Mouse (Mus musculus): Measurements from ENCODE around the gene Pard3. TPM values are rescaled to one million over a fixed set of nuclear protein-coding genes. Genes with fewer than 3 reads are reported as not detected.

Gene Pard3
- polyA plus RNA-seq, 1 experiment from 2014 or later: 22.7 TPM

- ATAC-seq (ENCODE audit: low read depth): no peak
- 94% methylated on average over 6 of the region's 6 CpGs for WGBS
Measured at GRCm38 (mm10) chr8:127449066-127449840, 385.6 kb downstream of the Pard3 start.

DNA sequence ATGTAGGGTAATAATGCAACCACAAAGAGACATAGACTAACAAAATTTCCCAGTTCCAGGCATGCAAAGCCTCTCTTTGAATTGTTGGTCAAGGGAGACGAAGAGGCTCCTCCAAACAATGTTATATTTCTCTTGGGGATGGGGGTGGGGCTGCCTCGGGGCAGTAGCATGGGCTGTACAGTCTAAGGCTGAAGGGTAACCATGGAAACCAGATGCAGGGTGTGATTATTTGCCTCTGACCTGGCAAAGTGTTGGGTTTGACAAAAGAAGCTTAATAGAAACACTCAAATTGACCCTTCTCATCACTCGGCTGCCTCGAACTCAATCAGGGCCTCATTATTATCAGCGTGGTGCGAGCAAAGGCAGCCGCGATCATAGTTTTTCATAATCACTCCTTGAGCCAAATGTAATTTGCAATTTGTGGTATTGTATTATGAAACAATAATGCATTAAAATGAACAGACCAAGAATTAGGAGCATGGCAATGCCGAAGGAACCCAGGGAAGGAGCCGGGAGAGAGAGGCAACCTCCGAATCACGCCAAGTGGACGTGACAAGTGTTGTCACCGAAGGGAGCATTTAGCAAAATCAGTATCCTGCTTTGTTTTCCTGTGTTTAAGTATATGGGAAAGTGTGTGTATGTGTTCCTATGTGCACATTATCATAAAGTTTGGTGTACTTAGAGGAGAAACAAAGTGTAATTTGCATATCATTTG, 387.4 kb downstream of the Pard3 start:
- ATAC-seq (ENCODE audit: low read depth): no peak
- Histone ChIP-seq H3K4me2 (ENCODE audit: low read depth, low read length) (no peak overlapping the region), H3K27ac (ENCODE audit: low read depth, low read length) (no peak overlapping the region), H3K36me3 (ENCODE audit: control insufficient read depth, insufficient read depth, low read length) (no peaks in the 10 kb centered on the region), H3K27me3 (ENCODE audit: control insufficient read depth, insufficient read depth, low read length) (no peaks in the 10 kb centered on the region), H3K4me1 (ENCODE audit: control insufficient read depth, insufficient read depth, low read length) (peaks cover 7% of the 10 kb centered on the region; the same call in 1 of the 2 replicates), H3K9ac (replicated peaks; ENCODE audit: low read depth, low read length) (no peak overlapping the region), H3K9me3 (ENCODE audit: control insufficient read depth, low read length) (no peaks in the 10 kb centered on the region), H3K4me3 (ENCODE audit: low read depth, low read length) (no peak overlapping the region)
- WGBS: 28% methylated on average over 14 of the region's 14 CpGs

More at GRCm38 (mm10) chr8:127449066-127449840, 385.6 kb downstream of the Pard3 start:
- Histone ChIP-seq H3K4me3 (ENCODE audit: low read depth, low read length) (no peak overlapping the region), H3K4me2 (ENCODE audit: low read depth, low read length) (no peak overlapping the region), H3K27me3 (ENCODE audit: control insufficient read depth, insufficient read depth, low read length) (no peaks in the 10 kb centered on the region), H3K9ac (replicated peaks; ENCODE audit: low read depth, low read length) (no peak overlapping the region), H3K36me3 (ENCODE audit: control insufficient read depth, insufficient read depth, low read length) (no peaks in the 10 kb centered on the region), H3K27ac (ENCODE audit: low read depth, low read length) (no peak overlapping the region), H3K9me3 (ENCODE audit: control insufficient read depth, low read length) (no peaks in the 10 kb centered on the region), H3K4me1 (ENCODE audit: control insufficient read depth, insufficient read depth, low read length) (peaks cover 7% of the 10 kb centered on the region; the same call in 1 of the 2 replicates)

DNA sequence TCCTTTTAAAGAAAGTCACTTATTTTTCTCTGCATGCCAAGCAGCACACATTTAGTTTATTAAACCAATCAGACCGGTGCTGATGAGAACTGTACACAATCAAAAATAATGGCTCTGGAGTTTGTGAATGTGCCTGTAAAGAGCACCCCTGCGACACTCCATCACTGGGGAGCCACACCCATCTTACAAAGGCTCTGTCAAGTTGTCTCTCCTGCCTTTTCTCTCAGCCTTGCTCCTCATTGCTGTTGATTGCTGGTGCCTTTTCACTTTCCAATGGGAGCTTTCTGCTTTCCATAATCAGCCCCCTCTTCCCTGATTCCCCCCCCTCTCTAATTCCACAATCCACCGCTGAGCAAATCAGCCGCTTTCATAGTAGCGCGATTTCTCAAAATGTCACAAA, 388.7 kb downstream of the Pard3 start:
- H3K27ac ChIP-seq (ENCODE audit: low read depth, low read length): no peak overlapping the region
- H3K4me2 ChIP-seq (ENCODE audit: low read depth, low read length): no peak overlapping the region
- no peak overlapping the region for H3K9ac ChIP-seq (replicated peaks; ENCODE audit: low read depth, low read length)
- no peak for ATAC-seq (ENCODE audit: low read depth)
- no peak overlapping the region for H3K4me3 ChIP-seq (ENCODE audit: low read depth, low read length)
- peaks cover 7% of the 10 kb centered on the region; the same call in 1 of the 2 replicates for H3K4me1 ChIP-seq (ENCODE audit: control insufficient read depth, insufficient read depth, low read length)
- no peaks in the 10 kb centered on the region for H3K36me3 ChIP-seq (ENCODE audit: control insufficient read depth, insufficient read depth, low read length)
- no peaks in the 10 kb centered on the region for H3K27me3 ChIP-seq (ENCODE audit: control insufficient read depth, insufficient read depth, low read length)
- no peaks in the 10 kb centered on the region for H3K9me3 ChIP-seq (ENCODE audit: control insufficient read depth, low read length)
- 64% methylated on average over 6 of the region's 6 CpGs for WGBS

GRCm38 (mm10) chr8:127457901-127458300, 394.2 kb downstream of the Pard3 start:
- WGBS: 65% methylated on average over 3 of the region's 3 CpGs
- Histone ChIP-seq H3K4me2 (ENCODE audit: low read depth, low read length) (no peak overlapping the region), H3K27ac (ENCODE audit: low read depth, low read length) (no peak overlapping the region), H3K4me3 (ENCODE audit: low read depth, low read length) (no peak overlapping the region), H3K9ac (replicated peaks; ENCODE audit: low read depth, low read length) (no peak overlapping the region), H3K36me3 (ENCODE audit: control insufficient read depth, insufficient read depth, low read length) (no peaks in the 10 kb centered on the region), H3K4me1 (ENCODE audit: control insufficient read depth, insufficient read depth, low read length) (no peaks in the 10 kb centered on the region), H3K27me3 (ENCODE audit: control insufficient read depth, insufficient read depth, low read length) (no peaks in the 10 kb centered on the region), H3K9me3 (ENCODE audit: control insufficient read depth, low read length) (no peaks in the 10 kb centered on the region)
- ATAC-seq (ENCODE audit: low read depth): no peak

GRCm38 (mm10) chr8:127461173-127461572, 397.5 kb downstream of the Pard3 start:
- no peak overlapping the region for H3K27ac ChIP-seq (ENCODE audit: low read depth, low read length)
- H3K4me3 ChIP-seq (ENCODE audit: low read depth, low read length): no peak overlapping the region
- no peak for ATAC-seq (ENCODE audit: low read depth)
- no peak overlapping the region for H3K4me2 ChIP-seq (ENCODE audit: low read depth, low read length)
- H3K9me3 ChIP-seq (ENCODE audit: control insufficient read depth, low read length): no peaks in the 10 kb centered on the region
- WGBS: 89% methylated on average over 3 of the region's 3 CpGs
- no peaks in the 10 kb centered on the region for H3K36me3 ChIP-seq (ENCODE audit: control insufficient read depth, insufficient read depth, low read length)
- H3K4me1 ChIP-seq (ENCODE audit: control insufficient read depth, insufficient read depth, low read length): no peaks in the 10 kb centered on the region
- no peaks in the 10 kb centered on the region for H3K27me3 ChIP-seq (ENCODE audit: control insufficient read depth, insufficient read depth, low read length)
- H3K9ac ChIP-seq (replicated peaks; ENCODE audit: low read depth, low read length): no peak overlapping the region

DNA sequence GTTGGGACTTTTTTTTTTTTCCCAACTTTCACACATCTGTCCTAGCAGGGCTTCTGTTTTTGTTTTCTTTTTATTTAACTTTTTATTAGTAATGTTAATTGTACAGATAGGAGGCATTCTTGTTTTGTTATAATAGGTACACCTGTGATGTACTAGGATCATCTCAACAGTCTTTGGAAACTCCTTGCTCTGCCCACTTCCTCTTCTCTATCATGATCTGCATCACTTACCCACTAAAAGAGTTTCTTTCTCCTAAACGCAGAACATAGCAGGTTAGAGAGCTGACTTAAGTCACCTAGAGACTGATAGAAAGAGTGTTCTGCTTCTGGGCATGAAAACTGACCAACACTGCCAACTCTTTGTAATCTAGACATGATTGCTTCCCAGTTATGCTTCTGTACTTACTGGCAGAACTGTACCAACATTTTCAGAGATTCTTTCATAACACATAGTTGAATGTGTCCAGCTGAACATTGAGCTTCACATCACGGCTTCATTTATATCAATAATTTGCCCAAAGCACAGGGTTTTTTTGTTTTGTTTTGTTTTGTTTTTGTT, 398.8 kb downstream of the Pard3 start:
- H3K4me3 ChIP-seq (ENCODE audit: low read depth, low read length): no peak overlapping the region
- 92% methylated on average over 2 of the region's 2 CpGs for WGBS
- H3K4me2 ChIP-seq (ENCODE audit: low read depth, low read length): no peak overlapping the region
- H3K9me3 ChIP-seq (ENCODE audit: control insufficient read depth, low read length): no peaks in the 10 kb centered on the region
- no peaks in the 10 kb centered on the region for H3K27me3 ChIP-seq (ENCODE audit: control insufficient read depth, insufficient read depth, low read length)
- H3K9ac ChIP-seq (replicated peaks; ENCODE audit: low read depth, low read length): no peak overlapping the region
- H3K27ac ChIP-seq (ENCODE audit: low read depth, low read length): no peak overlapping the region
- H3K4me1 ChIP-seq (ENCODE audit: control insufficient read depth, insufficient read depth, low read length): no peaks in the 10 kb centered on the region
- H3K36me3 ChIP-seq (ENCODE audit: control insufficient read depth, insufficient read depth, low read length): no peaks in the 10 kb centered on the region
- no peak for ATAC-seq (ENCODE audit: low read depth)

- no peak for ATAC-seq (ENCODE audit: low read depth)
- 96% methylated on average over 1 of the region's 1 CpGs for WGBS
- no peaks in the 10 kb centered on the region for H3K27me3 ChIP-seq (ENCODE audit: control insufficient read depth, insufficient read depth, low read length)
- H3K27ac ChIP-seq (ENCODE audit: low read depth, low read length): no peak overlapping the region
- no peaks in the 10 kb centered on the region for H3K36me3 ChIP-seq (ENCODE audit: control insufficient read depth, insufficient read depth, low read length)
- no peaks in the 10 kb centered on the region for H3K4me1 ChIP-seq (ENCODE audit: control insufficient read depth, insufficient read depth, low read length)
- H3K9me3 ChIP-seq (ENCODE audit: control insufficient read depth, low read length): no peaks in the 10 kb centered on the region
- H3K4me3 ChIP-seq (ENCODE audit: low read depth, low read length): no peak overlapping the region
- H3K4me2 ChIP-seq (ENCODE audit: low read depth, low read length): no peak overlapping the region
- no peak overlapping the region for H3K9ac ChIP-seq (replicated peaks; ENCODE audit: low read depth, low read length)
Measured at GRCm38 (mm10) chr8:127464300-127464699, 400.6 kb downstream of the Pard3 start.

- H3K4me1 ChIP-seq (ENCODE audit: control insufficient read depth, insufficient read depth, low read length): no peaks in the 10 kb centered on the region
- H3K4me3 ChIP-seq (ENCODE audit: low read depth, low read length): no peak overlapping the region
- no peaks in the 10 kb centered on the region for H3K27me3 ChIP-seq (ENCODE audit: control insufficient read depth, insufficient read depth, low read length)
- WGBS: 70% methylated on average over 2 of the region's 2 CpGs
- no peaks in the 10 kb centered on the region for H3K36me3 ChIP-seq (ENCODE audit: control insufficient read depth, insufficient read depth, low read length)
- no peak overlapping the region for H3K4me2 ChIP-seq (ENCODE audit: low read depth, low read length)
- no peak overlapping the region for H3K9ac ChIP-seq (replicated peaks; ENCODE audit: low read depth, low read length)
- H3K27ac ChIP-seq (ENCODE audit: low read depth, low read length): no peak overlapping the region
- no peak for ATAC-seq (ENCODE audit: low read depth)
- H3K9me3 ChIP-seq (ENCODE audit: control insufficient read depth, low read length): no peaks in the 10 kb centered on the region
Measured at GRCm38 (mm10) chr8:127472204-127472603, 408.5 kb downstream of the Pard3 start.

DNA sequence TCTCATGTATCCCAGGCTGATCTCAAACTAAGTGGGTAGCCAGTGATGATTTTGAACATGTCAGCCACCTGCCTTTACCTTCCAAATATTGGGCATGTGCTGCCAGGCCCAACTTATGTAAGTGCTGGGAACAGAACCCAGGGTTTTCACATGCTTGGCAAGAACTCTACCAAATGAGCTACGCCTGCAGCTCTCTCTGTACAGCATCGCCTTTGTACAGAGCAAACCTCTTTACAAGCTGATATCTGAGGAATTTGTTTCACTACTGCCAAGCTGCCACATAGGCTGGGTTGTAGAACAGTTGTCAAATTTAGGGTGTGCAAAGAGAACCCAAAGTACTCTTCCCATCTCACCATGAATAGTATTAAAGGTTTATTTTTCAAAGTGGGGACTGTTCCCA, 416.3 kb downstream of the Pard3 start:
- no peak overlapping the region for H3K4me2 ChIP-seq (ENCODE audit: low read depth, low read length)
- H3K27ac ChIP-seq (ENCODE audit: low read depth, low read length): no peak overlapping the region
- H3K36me3 ChIP-seq (ENCODE audit: control insufficient read depth, insufficient read depth, low read length): no peaks in the 10 kb centered on the region
- ATAC-seq (ENCODE audit: low read depth): no peak
- H3K27me3 ChIP-seq (ENCODE audit: control insufficient read depth, insufficient read depth, low read length): no peaks in the 10 kb centered on the region
- H3K4me1 ChIP-seq (ENCODE audit: control insufficient read depth, insufficient read depth, low read length): no peaks in the 10 kb centered on the region
- no peak overlapping the region for H3K4me3 ChIP-seq (ENCODE audit: low read depth, low read length)
- no peaks in the 10 kb centered on the region for H3K9me3 ChIP-seq (ENCODE audit: control insufficient read depth, low read length)
- H3K9ac ChIP-seq (replicated peaks; ENCODE audit: low read depth, low read length): no peak overlapping the region
- 89% methylated on average over 2 of the region's 2 CpGs for WGBS
